Comparison of ENCODE assay signal across 8 mouse cellular contexts in genomic region chrX:8193419-8193723, GRCm38 (mm10). TPM values are rescaled to one million over a fixed set of nuclear protein-coding genes. Genes with fewer than 3 reads are reported as not detected.
DNase-seq lines count a peak whose midpoint lies in the region; ATAC-seq and TF ChIP-seq lines count a peak whose summit lies in the region.

Gene Ebp, minus strand, starts transcription at chrX:8193512.

- H3K4me3 ChIP-seq in kidney, postnatal 0 days (replicated peaks; ENCODE audit: low read depth, low read length) = peak within 1 kb of the TSS; percentile 46
- H3K4me3 ChIP-seq in bone marrow, adult 2 months (replicated peaks; ENCODE audit: control insufficient read depth, low read depth, low read length) = peak within 1 kb of the TSS; percentile 91
- H3K4me3 ChIP-seq in intestine, embryonic 14.5 days (ENCODE audit: low read depth, low read length) = peak within 1 kb of the TSS; percentile 57
- H3K4me3 ChIP-seq in limb, embryonic 14.5 days (replicated peaks; ENCODE audit: low read length) = peak within 1 kb of the TSS; percentile 49
- H3K4me3 ChIP-seq in neural tube, embryonic 12.5 days = peak within 1 kb of the TSS; percentile 50

- no peak for DNase-seq in kidney, postnatal 0 days (ENCODE audit: low spot score)
- no peak for DNase-seq in kidney, postnatal 4 days
- DNase-seq in gonadal fat pad, adult 2 months (ENCODE audit: low read depth) = no peak
- no peak for DNase-seq in intestine, embryonic 14.5 days (ENCODE audit: low spot score)
- no peak for DNase-seq in limb, embryonic 14.5 days (ENCODE audit: low spot score)
- no peak for DNase-seq in B cell, adult 2 months

- peak within 1 kb of the TSS; percentile 60; the same call in 1 of the 2 replicates for H3K9ac ChIP-seq in kidney, postnatal 0 days (ENCODE audit: low read depth, low read length)
- peak within 1 kb of the TSS; percentile 48 for H3K9ac ChIP-seq in intestine, embryonic 14.5 days (ENCODE audit: low read length)
- H3K9ac ChIP-seq in limb, embryonic 14.5 days (ENCODE audit: low read depth, low read length, severe bottlenecking) = peak within 1 kb of the TSS; percentile 64
- H3K9ac ChIP-seq in neural tube, embryonic 12.5 days = peak within 1 kb of the TSS; percentile 52

- 41% methylated on average over 10 of the region's 10 CpGs for WGBS in kidney, postnatal 0 days
- 15% methylated on average over 10 of the region's 10 CpGs for WGBS in bone marrow, adult 2 months
- 19% methylated on average over 10 of the region's 10 CpGs for WGBS in intestine, embryonic 14.5 days
- 27% methylated on average over 10 of the region's 10 CpGs for WGBS in limb, embryonic 14.5 days
- WGBS in neural tube, embryonic 12.5 days = 20% methylated on average over 10 of the region's 10 CpGs

- H3K27me3 ChIP-seq in kidney, postnatal 0 days (ENCODE audit: insufficient read depth, low read length) = no peaks in the 10 kb centered on the region
- H3K27me3 ChIP-seq in intestine, embryonic 14.5 days (replicated peaks; ENCODE audit: control insufficient read depth, insufficient read depth, low read length) = no peaks in the 10 kb centered on the region
- no peaks in the 10 kb centered on the region for H3K27me3 ChIP-seq in limb, embryonic 14.5 days (ENCODE audit: control insufficient read depth, insufficient read depth, low read length)
- H3K27me3 ChIP-seq in neural tube, embryonic 12.5 days (replicated peaks) = no peaks in the 10 kb centered on the region

- H3K4me1 ChIP-seq in kidney, postnatal 0 days (replicated peaks; ENCODE audit: insufficient read depth, low read length) = no peaks in the 10 kb centered on the region
- H3K4me1 ChIP-seq in bone marrow, adult 2 months (ENCODE audit: control insufficient read depth, insufficient read depth, low read length) = no peaks in the 10 kb centered on the region; the same call in 1 of the 2 replicates
- H3K4me1 ChIP-seq in intestine, embryonic 14.5 days (replicated peaks; ENCODE audit: control insufficient read depth, insufficient read depth, low read length) = no peaks in the 10 kb centered on the region
- no peaks in the 10 kb centered on the region for H3K4me1 ChIP-seq in limb, embryonic 14.5 days (ENCODE audit: control insufficient read depth, insufficient read depth, low read length)
- H3K4me1 ChIP-seq in neural tube, embryonic 12.5 days = 0 out of 2 replicates have a peak, but pooled peaks cover 4% of the 10 kb centered on the region

- no peaks in the 10 kb centered on the region for H3K9me3 ChIP-seq in kidney, postnatal 0 days (replicated peaks; ENCODE audit: low read length)
- no peaks in the 10 kb centered on the region for H3K9me3 ChIP-seq in intestine, embryonic 14.5 days (ENCODE audit: control insufficient read depth, low read length)
- H3K9me3 ChIP-seq in limb, embryonic 14.5 days (ENCODE audit: control insufficient read depth, low read length) = no peaks in the 10 kb centered on the region
- H3K9me3 ChIP-seq in neural tube, embryonic 12.5 days = no peaks in the 10 kb centered on the region

- no peak for ATAC-seq in kidney, postnatal 0 days (replicated peaks; ENCODE audit: low FRiP score, low read depth)
- ATAC-seq in intestine, embryonic 14.5 days (replicated peaks; ENCODE audit: low FRiP score, low TSS enrichment, low read depth) = no peak
- no peak for ATAC-seq in limb, embryonic 14.5 days (ENCODE audit: low FRiP score, low read depth)
- ATAC-seq in neural tube, embryonic 12.5 days (ENCODE audit: low FRiP score, low read depth) = peak; percentile 46

- H3K27ac ChIP-seq in kidney, postnatal 0 days = peak within 1 kb of the TSS; percentile 50; the same call in 1 of the 2 replicates
- peak within 1 kb of the TSS; percentile 67 for H3K27ac ChIP-seq in bone marrow, adult 2 months (ENCODE audit: control insufficient read depth, insufficient read depth, low read depth, low read length, poor library complexity)
- H3K27ac ChIP-seq in intestine, embryonic 14.5 days (ENCODE audit: low read depth) = peak within 1 kb of the TSS; percentile 27; the same call in 1 of the 2 replicates
- peak within 1 kb of the TSS; percentile 19; the same call in 1 of the 2 replicates for H3K27ac ChIP-seq in limb, embryonic 14.5 days (replicated peaks; ENCODE audit: low read depth, low read length)
- H3K27ac ChIP-seq in neural tube, embryonic 12.5 days = peak within 1 kb of the TSS; percentile 59; the same call in 1 of the 2 replicates

- H3K4me2 ChIP-seq in kidney, postnatal 0 days (ENCODE audit: low read length) = peak within 1 kb of the TSS; percentile 63
- H3K4me2 ChIP-seq in intestine, embryonic 14.5 days (ENCODE audit: low read length) = peak within 1 kb of the TSS; percentile 58
- peak within 1 kb of the TSS; percentile 56 for H3K4me2 ChIP-seq in limb, embryonic 14.5 days (replicated peaks; ENCODE audit: low read depth, low read length, severe bottlenecking)
- peak within 1 kb of the TSS; percentile 62 for H3K4me2 ChIP-seq in neural tube, embryonic 12.5 days (replicated peaks)

- H3K36me3 ChIP-seq in kidney, postnatal 0 days (ENCODE audit: insufficient read depth, low read length) = no peaks in the 10 kb centered on the region
- H3K36me3 ChIP-seq in intestine, embryonic 14.5 days (ENCODE audit: control insufficient read depth, insufficient read depth, low read length) = no peaks in the 10 kb centered on the region
- no peaks in the 10 kb centered on the region for H3K36me3 ChIP-seq in limb, embryonic 14.5 days (ENCODE audit: control insufficient read depth, insufficient read depth, low read length)
- H3K36me3 ChIP-seq in neural tube, embryonic 12.5 days = no peaks in the 10 kb centered on the region

- no peak for TF ChIP-seq CTCF in kidney, postnatal 0 days (IDR thresholded peaks at IDR 0.05; ENCODE audit: low read depth)
- no peak for TF ChIP-seq CTCF in bone marrow, adult 2 months (IDR thresholded peaks at IDR 0.05; ENCODE audit: control insufficient read depth, insufficient read depth, low read length)

- TF ChIP-seq POLR2A in bone marrow, adult 2 months (IDR thresholded peaks at IDR 0.05; ENCODE audit: borderline replicate concordance, control insufficient read depth, low read depth, low read length) = no peak
- TF ChIP-seq POLR2A in limb, embryonic 14.5 days (IDR thresholded peaks at IDR 0.05; ENCODE audit: borderline replicate concordance, extremely low read depth, insufficient read depth, insufficient read length) = no peak

RNA-seq across cellular contexts. Expression of gene Ebp, which starts in this region (rescaled TPM):
- polyA plus RNA-seq in kidney, postnatal 0 days (2015; fragmentation: Nextera tagmentation; extraction: Ambion mirVana) = 50.9 and 54.2 TPM in 2 replicates
- 39.7 and 62.2 TPM in 2 replicates for polyA plus RNA-seq in bone marrow, adult 2 months (2011; ENCODE audit: insufficient read depth, insufficient read length, low replicate concordance, missing spikeins)
- polyA plus RNA-seq in gonadal fat pad, adult 2 months (2012; rRNA removed) = 68.5 and 99.7 TPM in 2 replicates
- 59.6 and 69.7 TPM in 2 replicates for polyA plus RNA-seq in intestine, embryonic 14.5 days (2014; fragmentation: Nextera tagmentation; extraction: Ambion mirVana)
- polyA plus RNA-seq in limb, embryonic 14.5 days (2012; rRNA removed) = 27.7 and 28.3 TPM in 2 replicates
- 32.8 and 33.4 TPM in 2 replicates for polyA plus RNA-seq in limb, embryonic 14.5 days (2014; fragmentation: Nextera tagmentation; extraction: Ambion mirVana)
- polyA plus RNA-seq in neural tube, embryonic 12.5 days (2016; fragmentation: Nextera tagmentation; extraction: Ambion mirVana) = 33.0 and 36.0 TPM in 2 replicates
